Mouse (Mus musculus) myocyte (in vitro differentiated cells): ENCODE results near the gene Stxbp2. TPM values are rescaled to one million over a fixed set of nuclear protein-coding genes. Genes with fewer than 3 reads are reported as not detected.

Source experiments
- H3K27me3 ChIP-seq: one replicate; pipeline ENCODE4 v1.6.1; 2011; ENCODE audit not compliant: control insufficient read depth, insufficient read depth, insufficient read length
- H3K36me3 ChIP-seq: one replicate; pipeline ENCODE4 v1.6.1; 2011; ENCODE audit not compliant: control insufficient read depth, insufficient read depth
- H3K4me2 ChIP-seq: one replicate; pipeline ENCODE4 v1.6.1; 2011; ENCODE audit warnings: low read depth, control low read depth
- H3K4me3 ChIP-seq: one replicate; pipeline ENCODE4 v1.5.1; 2011; ENCODE audit warnings: mild to moderate bottlenecking, control low read depth, moderate library complexity
- H3K79me2 ChIP-seq: one replicate; pipeline ENCODE4 v1.6.1; 2011; ENCODE audit not compliant: control insufficient read depth, insufficient read depth
- H3ac ChIP-seq: one replicate; pipeline ENCODE4 v1.6.1; 2011; ENCODE audit not compliant: control insufficient read depth, insufficient read length
- CEBPB ChIP-seq: IDR thresholded peaks from 2 replicates; pipeline ENCODE4 v1.6.1; 2011; ENCODE audit warnings: mild to moderate bottlenecking, moderate library complexity; ENCODE audit not compliant: poor library complexity, insufficient read depth, severe bottlenecking
- E2F4 ChIP-seq: IDR thresholded peaks from one replicate; pipeline ENCODE4 v1.6.1; 2011; ENCODE audit warnings: mild to moderate bottlenecking, control low read depth, moderate library complexity; ENCODE audit not compliant: insufficient read depth
- MAX ChIP-seq: IDR thresholded peaks from one replicate; pipeline ENCODE4 v1.6.1; 2011; ENCODE audit warnings: low read depth, mild to moderate bottlenecking, control low read depth
- MYOD1 ChIP-seq, 3 experiments: IDR thresholded peaks; one replicate each; pipeline ENCODE4 v1.6.1; 2011; ENCODE audit warnings: control low read depth in 2 of 3, low read depth in 2 of 3, mild to moderate bottlenecking in 2 of 3, moderate library complexity in 1 of 3; ENCODE audit not compliant: insufficient read length in 2 of 3, control insufficient read depth in 1 of 3
- MYOG ChIP-seq, 3 experiments: IDR thresholded peaks; one replicate each; pipeline ENCODE4 v1.6.1; 2011; ENCODE audit warnings: control low read depth in 2 of 3, low read depth in 2 of 3, mild to moderate bottlenecking in 2 of 3; ENCODE audit not compliant: insufficient read length in 2 of 3, control insufficient read depth in 1 of 3, insufficient read depth in 1 of 3
- POLR2A ChIP-seq: IDR thresholded peaks from one replicate; pipeline ENCODE4 v1.6.1; 2011; ENCODE audit warnings: low read depth, mild to moderate bottlenecking, control low read depth, moderate library complexity; ENCODE audit not compliant: insufficient read length
- POLR2AphosphoS2 ChIP-seq: IDR thresholded peaks from one replicate; pipeline ENCODE4 v1.6.1; 2011; ENCODE audit warnings: low read depth, control low read depth; ENCODE audit not compliant: insufficient read length
- REST ChIP-seq: IDR thresholded peaks from one replicate; pipeline ENCODE4 v1.6.1; 2011; ENCODE audit warnings: mild to moderate bottlenecking, control low read depth, moderate library complexity; ENCODE audit not compliant: insufficient read depth, insufficient read length
- SRF ChIP-seq: IDR thresholded peaks from one replicate; pipeline ENCODE4 v1.6.1; 2011; ENCODE audit warnings: low read depth; ENCODE audit not compliant: control insufficient read depth, insufficient read length
- TCF12 ChIP-seq: IDR thresholded peaks from one replicate; pipeline ENCODE4 v1.6.1; 2011; ENCODE audit warnings: mild to moderate bottlenecking, control low read depth; ENCODE audit not compliant: poor library complexity, insufficient read depth, severe bottlenecking
- TCF3 ChIP-seq: IDR thresholded peaks from one replicate; pipeline ENCODE4 v1.6.1; 2011; ENCODE audit warnings: low read depth, control low read depth; ENCODE audit not compliant: insufficient read length
- USF1 ChIP-seq: IDR thresholded peaks from one replicate; pipeline ENCODE4 v1.6.1; 2011; ENCODE audit warnings: low read depth, mild to moderate bottlenecking, control low read depth, moderate library complexity
- polyA plus RNA-seq: library from polyadenylated mRNA; unstranded; fragments of >200 nt; fragmentation: generic; extraction: Trizol; gene quantifications from one replicate; pipeline ENCODE4 v1.2.1, GENCODE M21; 2012; ENCODE audit warnings: missing spikeins

Stxbp2 gene
- polyA plus RNA-seq, 1 experiment, result 7.7 TPM

DNA sequence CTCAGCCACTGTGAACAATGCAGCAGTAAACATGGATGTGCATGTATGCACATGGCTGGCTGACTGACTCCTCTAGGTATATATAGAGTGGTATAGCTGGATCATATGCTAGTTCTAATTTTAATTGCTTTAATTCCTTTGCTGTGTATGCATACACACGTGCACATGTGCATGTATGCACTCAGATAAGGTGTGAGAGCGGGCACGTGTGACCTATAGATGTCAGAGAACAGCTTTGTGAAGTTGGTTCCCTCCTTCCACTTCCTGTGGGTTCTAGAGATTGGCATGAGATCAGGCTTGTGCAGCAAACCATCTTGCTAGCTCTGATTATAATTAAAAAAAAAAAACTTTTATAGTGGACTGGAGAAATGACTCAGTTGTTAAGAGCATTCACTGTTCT is 22.1 kb downstream of the Stxbp2 start:
- Histone ChIP-seq H3K4me3 (no peak overlapping the region), H3K79me2 (no peaks in the 10 kb centered on the region), H3ac (no peak overlapping the region), H3K27me3 (peaks cover 9% of the 10 kb centered on the region), H3K36me3 (no peaks in the 10 kb centered on the region), H3K4me2 (no peak overlapping the region)
- TF ChIP-seq REST (no peak), MYOG (IDR thresholded peaks at IDR 0.05; ENCODE audit: control insufficient read depth in 1 of 3, insufficient read depth in 1 of 3, insufficient read length in 2 of 3, low read depth in 2 of 3) (no peak), POLR2A (no peak), TCF3 (no peak), SRF (no peak), E2F4 (no peak), USF1 (no peak), MYOD1 (IDR thresholded peaks at IDR 0.05; ENCODE audit: control insufficient read depth in 1 of 3, insufficient read length in 2 of 3, low read depth in 2 of 3) (no peak), MAX (no peak), CEBPB (no peak), TCF12 (no peak), POLR2AphosphoS2 (no peak)

DNA sequence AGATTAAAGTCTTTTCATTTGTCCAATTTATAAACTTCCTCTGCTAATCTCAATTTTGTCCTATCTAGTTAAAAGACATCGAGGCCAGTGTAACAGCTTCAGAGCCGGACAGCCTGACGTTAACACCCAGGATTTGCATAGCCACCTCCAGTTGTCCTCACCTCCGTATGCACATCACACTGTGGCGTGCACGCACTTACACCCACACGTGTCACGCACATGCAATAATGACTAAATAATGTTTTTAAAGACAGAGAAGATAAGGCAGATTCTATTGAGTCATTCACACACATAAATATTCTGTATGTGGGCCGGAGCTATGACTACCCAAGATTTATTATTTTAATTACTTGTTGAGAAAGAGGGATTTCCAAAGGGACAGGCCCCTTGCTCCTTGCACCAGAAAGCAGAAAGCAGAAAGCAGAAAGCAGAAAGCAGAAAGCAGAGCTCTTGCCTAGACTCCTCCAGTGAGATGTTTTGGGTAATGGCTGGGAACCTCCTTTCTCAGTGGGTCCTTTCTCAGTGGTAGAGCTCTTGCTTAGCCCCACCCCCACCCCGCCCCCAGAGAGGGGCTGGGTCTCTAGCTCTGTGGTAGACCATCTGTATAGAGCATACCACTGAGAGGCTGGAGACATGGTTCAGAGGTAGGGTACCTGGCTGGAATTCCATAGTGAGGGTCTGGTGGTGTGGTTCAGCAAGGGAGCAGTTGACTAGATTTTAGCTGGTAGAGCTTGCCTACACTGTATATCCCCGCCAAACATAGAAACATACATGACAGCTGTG is 24.2 kb downstream of the Stxbp2 start:
- H3K4me2 ChIP-seq, result no peak overlapping the region
- H3K79me2 ChIP-seq, result no peaks in the 10 kb centered on the region
- no peaks in the 10 kb centered on the region for H3K36me3 ChIP-seq
- TF ChIP-seq REST (no peak), CEBPB (no peak), E2F4 (no peak), TCF3 (no peak), MYOG (IDR thresholded peaks at IDR 0.05; ENCODE audit: control insufficient read depth in 1 of 3, insufficient read depth in 1 of 3, insufficient read length in 2 of 3, low read depth in 2 of 3) (no peak), MYOD1 (IDR thresholded peaks at IDR 0.05; ENCODE audit: control insufficient read depth in 1 of 3, insufficient read length in 2 of 3, low read depth in 2 of 3) (no peak), MAX (no peak), SRF (no peak), USF1 (no peak), POLR2AphosphoS2 (no peak), TCF12 (no peak), POLR2A (no peak)
- H3ac ChIP-seq, result no peak overlapping the region
- H3K4me3 ChIP-seq, result no peak overlapping the region
- H3K27me3 ChIP-seq, result peaks cover 12% of the 10 kb centered on the region

DNA sequence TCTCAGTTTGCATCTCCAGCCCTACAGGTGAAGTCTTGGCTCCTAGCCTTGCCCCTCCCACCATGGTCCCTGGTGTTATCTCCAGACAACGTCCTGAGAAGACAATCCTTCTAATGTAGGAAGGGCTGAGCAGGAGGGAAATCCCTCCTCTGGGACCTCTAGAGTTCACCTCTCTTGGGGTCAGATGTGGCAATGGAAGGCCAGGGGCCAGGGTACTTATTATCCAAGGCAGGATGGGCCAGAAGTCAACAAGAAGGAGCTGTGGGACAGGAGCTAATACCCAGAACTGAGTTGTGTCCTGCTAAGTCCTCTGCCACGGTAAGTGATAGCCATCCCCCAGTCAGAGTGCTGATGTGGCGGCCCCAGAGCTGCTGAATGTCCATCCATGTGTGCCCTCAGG is 24.8 kb downstream of the Stxbp2 start, which contains the start of gene Retn:
Gene Retn (plus strand): TSS at position 245 of the 400 bp plus-strand sequence.
- TF ChIP-seq POLR2AphosphoS2 (no peak), TCF12 (no peak), TCF3 (no peak), REST (no peak), MYOG (IDR thresholded peaks at IDR 0.05; ENCODE audit: control insufficient read depth in 1 of 3, insufficient read depth in 1 of 3, insufficient read length in 2 of 3, low read depth in 2 of 3) (no peak), E2F4 (no peak), USF1 (no peak), POLR2A (no peak), SRF (no peak), MAX (no peak), CEBPB (no peak), MYOD1 (IDR thresholded peaks at IDR 0.05; ENCODE audit: control insufficient read depth in 1 of 3, insufficient read length in 2 of 3, low read depth in 2 of 3) (no peak)
- no peak within 1 kb of the TSS for H3K4me2 ChIP-seq
- H3ac ChIP-seq, result no peak within 1 kb of the TSS
- no peaks in the 10 kb centered on the region for H3K79me2 ChIP-seq
- peaks cover 12% of the 10 kb centered on the region for H3K27me3 ChIP-seq
- H3K4me3 ChIP-seq, result no peak within 1 kb of the TSS
- H3K36me3 ChIP-seq, result no peaks in the 10 kb centered on the region

GRCm38 (mm10) chr8:3656725-3657381 is 26.1 kb downstream of the Stxbp2 start:
- Histone ChIP-seq H3K79me2 (no peaks in the 10 kb centered on the region), H3ac (no peak overlapping the region), H3K4me3 (no peak overlapping the region), H3K27me3 (peaks cover 12% of the 10 kb centered on the region), H3K36me3 (no peaks in the 10 kb centered on the region), H3K4me2 (no peak overlapping the region)
- TF ChIP-seq MYOG (IDR thresholded peaks at IDR 0.05; ENCODE audit: control insufficient read depth in 1 of 3, insufficient read depth in 1 of 3, insufficient read length in 2 of 3, low read depth in 2 of 3) (no peak), E2F4 (no peak), CEBPB (no peak), USF1 (no peak), TCF3 (no peak), POLR2A (no peak), POLR2AphosphoS2 (no peak), SRF (no peak), MYOD1 (IDR thresholded peaks at IDR 0.05; ENCODE audit: control insufficient read depth in 1 of 3, insufficient read length in 2 of 3, low read depth in 2 of 3) (no peak), MAX (no peak), REST (no peak), TCF12 (no peak)
